Mouse (Mus musculus) left cerebral cortex, postnatal 25 days (tissue): ENCODE measurements around the gene Inhbc. TPM values are rescaled to one million over a fixed set of nuclear protein-coding genes. Genes with fewer than 3 reads are reported as not detected.

Experiments
- DNase-seq, 2 experiments: peaks; one replicate each; pipeline ENCODE4 v3.0.0; 2022; ENCODE audit warnings: low spot score in 2 of 2, mixed read lengths in 1 of 2
- intact Hi-C: fragments of 180-260 bp; cut with DNase I; formaldehyde crosslinking; loops from one replicate; pipeline ENCODE4 v1.15.1; 2025
- total RNA-seq, 2 experiments: library from RNA; stranded (reverse); gene quantifications; 2 replicates each; pipeline ENCODE4 v1.2.3; 2021

The Inhbc gene
- not detected for total RNA-seq

- intact Hi-C loops, result no loop called here
- DNase-seq, result no peak
These were observed at the start of gene Inhbc for GRCm38 (mm10) chr10:127369834-127370820. Inhbc (minus strand) TSS chr10:127370431.

GRCm38 (mm10) chr10:127414141-127414540, 43.9 kb upstream of the Inhbc start:
- no peak for DNase-seq
- intact Hi-C loops, result no loop called here

GRCm38 (mm10) chr10:127413585-127413984, 43.4 kb upstream of the Inhbc start:
- intact Hi-C loops, result no loop called here
- no peak for DNase-seq

GRCm38 (mm10) chr10:127412776-127413175, 42.5 kb upstream of the Inhbc start:
- no peak for DNase-seq
- intact Hi-C loops, result no loop called here

GRCm38 (mm10) chr10:127412101-127412500, 41.9 kb upstream of the Inhbc start:
- intact Hi-C loops, result no loop called here
- DNase-seq, result no peak

GRCm38 (mm10) chr10:127407391-127407790, 37.2 kb upstream of the Inhbc start:
- intact Hi-C loops, result no loop called here
- no peak for DNase-seq

GRCm38 (mm10) chr10:127404701-127405100, 34.5 kb upstream of the Inhbc start:
- intact Hi-C loops, result no loop called here
- DNase-seq, result no peak

GRCm38 (mm10) chr10:127391774-127392173, 21.5 kb upstream of the Inhbc start:
- intact Hi-C loops, result no loop called here
- no peak for DNase-seq

GRCm38 (mm10) chr10:127381743-127382134, 11.5 kb upstream of the Inhbc start:
- DNase-seq, result no peak
- intact Hi-C loops, result loop anchor here (2.0 kb wide), 1 partner anchor 27 kb away; the partner anchor contains the start of gene Inhbe

GRCm38 (mm10) chr10:127380767-127381742, 10.8 kb upstream of the Inhbc start:
- intact Hi-C loops, result loop anchor here (2.0 kb wide), 1 partner anchor 26 kb away; the partner anchor contains the start of gene Inhbe
- peak; percentile 25 to 27 for DNase-seq

GRCm38 (mm10) chr10:127380251-127380691, 10.0 kb upstream of the Inhbc start, which contains the start of gene R3hdm2:
R3hdm2 (plus strand) TSS chr10:127380327.
- DNase-seq, result peak; percentile 93
- intact Hi-C loops, result loop anchor here (2.0 kb wide), 1 partner anchor 25 kb away; the partner anchor contains the start of gene Inhbe

GRCm38 (mm10) chr10:127379654-127380053, 9.4 kb upstream of the Inhbc start:
- intact Hi-C loops, result loop anchor here (2.0 kb wide), 1 partner anchor 25 kb away; the partner anchor contains the start of gene Inhbe
- DNase-seq, result no peak

GRCm38 (mm10) chr10:127377700-127378099, 7.5 kb upstream of the Inhbc start:
- intact Hi-C loops, result no loop called here

GRCm38 (mm10) chr10:127371023-127371422, 792 bp upstream of the Inhbc start:
- DNase-seq, result no peak
- intact Hi-C loops, result no loop called here

More at GRCm38 (mm10) chr10:127377700-127378099, 7.5 kb upstream of the Inhbc start:
- DNase-seq, result no peak

- no peak for DNase-seq
- intact Hi-C loops, result no loop called here
These were observed 2.0 kb downstream of the Inhbc start for GRCm38 (mm10) chr10:127368273-127368672.

- no peak for DNase-seq
- intact Hi-C loops, result no loop called here
These were observed 3.1 kb downstream of the Inhbc start for GRCm38 (mm10) chr10:127367116-127367515.

- no peak for DNase-seq
- intact Hi-C loops, result no loop called here
These were observed 9.5 kb downstream of the Inhbc start for GRCm38 (mm10) chr10:127360714-127361113.

- intact Hi-C loops, result loop anchor here (2.0 kb wide), 1 partner anchor 25 kb away; the partner anchor contains the start of gene R3hdm2
- no peak for DNase-seq
These were observed 14.9 kb downstream of the Inhbc start for GRCm38 (mm10) chr10:127355336-127355735.
